Mouse (Mus musculus) G1E (cell line): ENCODE results near the gene H2-Ab1.

ENCODE experiments used
- CTCF ChIP-seq: IDR thresholded peaks from 2 replicates; pipeline ENCODE4 v1.5.1; 2012; ENCODE audit warnings: low read depth, low read length, inconsistent platforms, mixed read lengths
- GATA1 ChIP-seq: IDR thresholded peaks from 2 replicates; pipeline ENCODE4 v1.6.1; 2012; ENCODE audit warnings: borderline replicate concordance, low read length, inconsistent platforms, mixed read lengths
- GATA2 ChIP-seq: IDR thresholded peaks from 2 replicates; pipeline ENCODE4 v1.6.1; 2012; ENCODE audit warnings: low read depth, low read length, inconsistent platforms, borderline replicate concordance
- POLR2AphosphoS5 ChIP-seq: IDR thresholded peaks from 2 replicates; pipeline ENCODE4 v1.6.1; 2012; ENCODE audit warnings: low read depth, low read length, inconsistent platforms; ENCODE audit not compliant: insufficient replicate concordance
- TAL1 ChIP-seq: conservative IDR thresholded peaks from 2 replicates; pipeline ENCODE4 v1.6.1; 2012; ENCODE audit warnings: low read depth, low read length, inconsistent platforms, mixed read lengths

DNA sequence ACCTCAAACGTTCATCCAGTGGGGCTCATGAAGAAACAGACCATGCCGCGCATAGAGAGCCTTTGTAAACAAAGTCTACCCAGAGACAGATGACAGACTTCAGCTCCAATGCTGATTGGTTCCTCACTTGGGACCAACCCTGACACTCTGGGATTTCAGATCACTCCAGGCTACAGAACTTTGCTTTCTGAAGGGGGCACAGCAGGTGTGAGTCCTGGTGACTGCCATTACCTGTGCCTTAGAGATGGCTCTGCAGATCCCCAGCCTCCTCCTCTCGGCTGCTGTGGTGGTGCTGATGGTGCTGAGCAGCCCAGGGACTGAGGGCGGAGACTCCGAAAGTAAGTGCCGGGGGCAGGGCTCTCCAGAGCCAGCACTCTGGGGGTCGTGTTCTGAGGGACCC lies 5.6 kb downstream of the H2-Ab1 start:
- TF ChIP-seq CTCF (no peak), TAL1 (no peak), GATA1 (no peak), POLR2AphosphoS5 (no peak), GATA2 (no peak)
